Mouse (Mus musculus) erythroblast, embryonic 14.5 days (primary cell): Measurements from ENCODE around the gene Hist1h2bl.

ENCODE experiments used
- GATA1 ChIP-seq: IDR thresholded peaks from 2 replicates; pipeline ENCODE4 v1.6.1; 2012; ENCODE audit warnings: low read length, inconsistent platforms, mixed read lengths
- TAL1 ChIP-seq: IDR thresholded peaks from 3 replicates; pipeline ENCODE4 v1.6.1; 2012; ENCODE audit warnings: low read length, inconsistent platforms, mixed read lengths

- TF ChIP-seq TAL1, result no peak
- no peak for TF ChIP-seq GATA1
These were observed 646 bp downstream of the Hist1h2bl start for GRCm38 (mm10) chr13:21715131-21715863.
